Mouse (Mus musculus): ENCODE results near the gene Ccdc18. TPM values are rescaled to one million over a fixed set of nuclear protein-coding genes. Genes with fewer than 3 reads are reported as not detected.
"Not testable (repeated sequence)": the region's sequence is repeated elsewhere in the genome, so short reads cannot be mapped to it uniquely, and the experiment has no call there.

Ccdc18 gene
- total and polyA plus RNA-seq, 3 experiments: 2.3 to 3.0 TPM; not detected in 1

DNA sequence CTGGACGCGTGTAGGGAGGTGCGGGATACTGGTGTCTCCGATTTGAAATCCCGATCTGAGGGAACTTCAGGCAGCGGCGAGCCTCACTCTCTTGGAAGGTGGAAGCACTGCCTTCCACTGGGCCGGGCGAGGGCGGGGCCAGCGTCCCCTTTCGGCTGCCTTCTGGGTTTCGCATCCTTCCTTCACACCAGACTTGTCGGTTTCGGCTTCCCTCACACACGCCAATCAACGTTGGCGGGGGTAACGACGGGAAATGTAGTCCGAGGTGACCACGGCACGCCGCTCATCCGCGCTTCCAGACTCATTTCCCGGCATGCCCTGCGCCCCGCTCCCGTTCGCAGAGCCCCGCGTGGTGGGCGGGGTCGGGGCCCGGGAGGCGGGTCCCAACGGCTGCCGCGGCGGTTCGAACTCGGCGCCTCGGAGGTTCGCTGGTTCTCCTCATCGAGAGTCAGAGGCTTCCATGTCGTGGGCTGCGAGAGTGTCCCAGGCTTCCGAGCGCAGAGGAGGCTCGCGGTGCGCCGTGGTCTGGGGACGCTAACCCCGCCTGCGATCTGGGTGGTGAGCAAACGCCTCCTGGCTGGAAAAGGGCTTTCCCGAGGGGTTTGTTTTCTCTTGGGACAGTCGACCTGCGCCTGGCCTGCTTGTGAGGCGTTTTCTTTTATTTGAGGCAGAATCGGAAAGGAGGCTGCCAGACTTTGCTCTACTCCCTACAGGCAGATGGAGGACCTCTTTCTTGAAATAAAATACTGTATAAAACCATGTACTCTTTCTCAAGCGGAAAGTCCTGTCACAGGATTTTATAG lies at the start of gene Ccdc18, which contains the start of gene Tmed5 (continued):
- TF ChIP-seq NELFE (IDR thresholded peaks at IDR 0.05; ENCODE audit: low read depth, low read length) (peak; percentile 85), GATA1 (IDR thresholded peaks at IDR 0.05; ENCODE audit: low read depth, low read length) (no peak), USF2 (IDR thresholded peaks at IDR 0.05; ENCODE audit: borderline replicate concordance in 1 of 2, insufficient read depth in 1 of 2, low read depth in 1 of 2, low read length in 2 of 2) (no peak), MEF2A (IDR thresholded peaks at IDR 0.05; ENCODE audit: extremely low read depth, insufficient replicate concordance, low read depth, low read length, poor library complexity, severe bottlenecking) (no peak)

DNA sequence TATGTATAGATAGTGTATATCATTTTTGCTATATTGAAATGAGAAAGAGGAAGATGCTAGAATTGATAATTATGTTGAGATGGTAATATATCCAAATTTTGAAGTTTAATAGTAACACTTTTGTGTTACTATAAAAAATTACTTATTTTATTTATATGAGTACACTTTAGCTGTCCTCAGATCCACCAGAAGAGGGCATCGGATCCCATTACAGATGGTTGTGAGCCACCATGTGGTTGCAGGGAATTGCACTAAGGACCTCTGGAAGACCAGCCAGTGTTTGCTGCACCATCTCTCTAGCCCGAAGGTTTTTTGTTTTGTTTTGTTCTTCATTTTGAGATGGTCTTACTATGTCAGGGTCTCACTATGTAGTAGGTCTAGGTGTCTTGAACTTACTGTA lies 47.2 kb upstream of the Ccdc18 start:
- TF ChIP-seq ZC3H11A (IDR thresholded peaks at IDR 0.05; ENCODE audit: low read depth, low read length): no peak
- no peak for TF ChIP-seq POLR2AphosphoS2 (IDR thresholded peaks at IDR 0.05; ENCODE audit: low read length)
- peak; percentile 17 to 59 (median 34); a peak in 4 of 6 replicates for TF ChIP-seq CTCF (IDR thresholded peaks at IDR 0.05 in 2 of 3, conservative IDR thresholded peaks at IDR 0.05 in 1 of 3; ENCODE audit: control insufficient read depth in 1 of 3, insufficient read depth in 1 of 3, low read depth in 2 of 3, low read length in 3 of 3, poor library complexity in 1 of 3, severe bottlenecking in 1 of 3)
- TF ChIP-seq MYC (IDR thresholded peaks at IDR 0.05; ENCODE audit: low read depth, low read length): 0 out of 2 replicates have a peak, but pooled peaks have one; percentile 13
- no peak for TF ChIP-seq EP300 (IDR thresholded peaks at IDR 0.05; ENCODE audit: low read depth in 1 of 2, low read length in 2 of 2)
- no peak for TF ChIP-seq MEF2A (IDR thresholded peaks at IDR 0.05; ENCODE audit: extremely low read depth, insufficient replicate concordance, low read depth, low read length, poor library complexity, severe bottlenecking)
- peak; percentile 21; the same call in 1 of the 2 replicates for TF ChIP-seq SMC3 (IDR thresholded peaks at IDR 0.05; ENCODE audit: low read depth, low read length)
- no peaks in the 10 kb centered on the region; a peak in 1 of 4 replicates for H3K4me1 ChIP-seq (ENCODE audit: control insufficient read depth in 1 of 2, insufficient read depth in 2 of 2, low read length in 2 of 2)
- H3K27ac ChIP-seq (ENCODE audit: control insufficient read depth, low read depth, low read length): no peak overlapping the region
- H3K9ac ChIP-seq (ENCODE audit: control insufficient read depth, low read depth, low read length, poor library complexity, severe bottlenecking): no peak overlapping the region
- H3K79me2 ChIP-seq (ENCODE audit: control insufficient read depth, insufficient read depth, low read length, poor library complexity): peaks cover 4% of the 10 kb centered on the region; the same call in 1 of the 2 replicates
- H3K36me3 ChIP-seq (ENCODE audit: control insufficient read depth in 1 of 2, insufficient read depth in 2 of 2, low read length in 2 of 2): peaks cover 19 to 71% of the 10 kb centered on the region in 2 experiments
- no peak overlapping the region for H3K4me3 ChIP-seq (ENCODE audit: control insufficient read depth in 1 of 2, insufficient read depth in 1 of 2, low read depth in 2 of 2, low read length in 2 of 2)
- no peaks in the 10 kb centered on the region for H3K9me3 ChIP-seq (replicated peaks; ENCODE audit: insufficient read depth, low read length)
- H3K27me3 ChIP-seq (ENCODE audit: control insufficient read depth in 1 of 2, insufficient read depth in 2 of 2, low read length in 2 of 2): no peaks in the 10 kb centered on the region
- DNase-seq (ENCODE audit: low read depth, low spot score): peak; percentile 37

DNA sequence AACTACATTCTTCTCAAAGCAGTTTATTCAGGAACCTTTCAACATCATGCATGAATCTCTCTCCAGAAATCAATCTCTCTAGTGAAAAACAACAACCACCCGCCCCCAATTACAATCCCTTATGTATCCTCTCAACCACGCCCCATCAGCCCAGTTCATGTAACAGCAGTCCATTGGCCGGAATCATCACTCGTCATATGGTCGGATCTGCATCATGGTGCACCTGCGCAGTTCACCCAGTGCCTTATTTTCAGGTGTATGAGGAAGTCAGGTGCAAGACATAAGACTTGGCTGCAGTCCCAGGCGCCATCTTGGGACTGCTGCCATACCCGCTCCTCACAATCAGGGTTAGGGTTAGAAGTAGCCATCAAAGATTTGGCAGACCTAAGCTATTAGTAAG lies 39.9 kb upstream of the Ccdc18 start:
- not testable (repeated sequence) for H3K4me3 ChIP-seq (ENCODE audit: control insufficient read depth in 1 of 2, insufficient read depth in 1 of 2, low read depth in 2 of 2, low read length in 2 of 2); DNase-seq (ENCODE audit: low read depth, low spot score); H3K27ac ChIP-seq (ENCODE audit: control insufficient read depth, low read depth, low read length); H3K27me3 ChIP-seq (ENCODE audit: control insufficient read depth in 1 of 2, insufficient read depth in 2 of 2, low read length in 2 of 2); H3K4me1 ChIP-seq (ENCODE audit: control insufficient read depth in 1 of 2, insufficient read depth in 2 of 2, low read length in 2 of 2); H3K9ac ChIP-seq (ENCODE audit: control insufficient read depth, low read depth, low read length, poor library complexity, severe bottlenecking); H3K9me3 ChIP-seq (replicated peaks; ENCODE audit: insufficient read depth, low read length); H3K79me2 ChIP-seq (ENCODE audit: control insufficient read depth, insufficient read depth, low read length, poor library complexity)
- H3K36me3 ChIP-seq (ENCODE audit: control insufficient read depth in 1 of 2, insufficient read depth in 2 of 2, low read length in 2 of 2): peaks cover 4 to 65% of the 10 kb centered on the region in 2 experiments

All from MEL (cell line).